ENCODE assay signal across 8 mouse cellular contexts in genomic region chr6:137364681-137365080, GRCm38 (mm10).
DNase-seq lines count a peak whose midpoint lies in the region.

No protein-coding gene starts in this region.

- peak; percentile 8 to 13 for DNase-seq in heart, adult 9 months (ENCODE audit: low spot score in 2 of 2)
- DNase-seq in heart, adult 11 months = no peak
- DNase-seq in cerebellum, adult 11 months = peak; percentile 6
- peak; percentile 68 to 84 for DNase-seq in frontal cortex, postnatal 36 days (ENCODE audit: low spot score in 2 of 2)
- DNase-seq in layer of hippocampus, postnatal 14 days (ENCODE audit: low spot score in 2 of 2) = peak; percentile 65 to 89
- peak; percentile 83 for DNase-seq in right cerebral cortex, adult 18-20 months
- DNase-seq in embryo, embryonic 9.5 days (ENCODE audit: extremely low spot score) = no peak
- DNase-seq in thymus, postnatal 36 days = no peak

Comparison
In these comparisons a context has a peak if more than half of its experiments do, and no peak if none do; other contexts are left out.
1. DNase-seq: peak in heart, adult 9 months (2 of 2), cerebellum, adult 11 months (single experiment), frontal cortex, postnatal 36 days (2 of 2), layer of hippocampus, postnatal 14 days (2 of 2) and right cerebral cortex, adult 18-20 months (single experiment); none in heart, adult 11 months (single experiment), embryo, embryonic 9.5 days (single experiment) and thymus, postnatal 36 days (0 of 2).